Mouse (Mus musculus) macrophage (primary cell): ENCODE data around the gene Vmn1r53. TPM values are rescaled to one million over a fixed set of nuclear protein-coding genes. Genes with fewer than 3 reads are reported as not detected.
"Not testable (repeated sequence)": the region's sequence is repeated elsewhere in the genome, so short reads cannot be mapped to it uniquely, and the experiment has no call there.

ENCODE experiments used
- H3K27ac ChIP-seq: fragments of 350-480 bp; formaldehyde crosslinking; 2 replicates; pipeline ENCODE4 v1.9.0; 2021
- H3K36me3 ChIP-seq: fragments of 350-480 bp; formaldehyde crosslinking; 2 replicates; pipeline ENCODE4 v1.9.0; 2021; ENCODE audit errors: inconsistent target
- H3K4me3 ChIP-seq: fragments of 350-480 bp; formaldehyde crosslinking; 2 replicates; pipeline ENCODE4 v1.9.0; 2021; ENCODE audit errors: inconsistent target
- H3K79me2 ChIP-seq: fragments of 350-480 bp; formaldehyde crosslinking; 2 replicates; pipeline ENCODE4 v1.9.0; 2021; ENCODE audit errors: inconsistent target
- WGBS: methylation state at CpG from one replicate; pipeline ENCODE4 v1.1.7; 2026; ENCODE audit warnings: inconsistent platforms; ENCODE audit not compliant: missing documents; 5-methylcytosine and 5-hydroxymethylcytosine counted together
- polyA plus RNA-seq: library from polyadenylated mRNA; stranded (reverse); fragments of 250-400 nt; gene quantifications from 3 replicates; pipeline ENCODE4 v1.2.4, GENCODE M21; 2018; ENCODE audit warnings: inconsistent platforms
- total RNA-seq, 78 experiments: library from RNA; depleted of rRNA; stranded (reverse); fragments of 250-400 nt; gene quantifications; 1 replicate in 9 of 78; 2 replicates in 24 of 78; 3 replicates in 43 of 78; 4 replicates in 2 of 78; pipeline ENCODE4 v1.2.4; 2018; ENCODE audit warnings: inconsistent platforms in 56 of 78

The Vmn1r53 gene
- total RNA-seq (2018; cell fraction: chromatin; rRNA removed) = not detected
- total RNA-seq (2018; cell fraction: cytosol; rRNA removed) = not detected
- total RNA-seq (2018; cell fraction: nucleus; rRNA removed) = not detected
- polyA plus RNA-seq = not detected in 3 replicates

- 100% methylated on average over 1 of the region's 1 CpGs for WGBS
- H3K36me3 ChIP-seq = no peaks in the 10 kb centered on the region
- H3K27ac ChIP-seq = no peak within 1 kb of the TSS
- H3K4me3 ChIP-seq = no peak within 1 kb of the TSS
- H3K79me2 ChIP-seq = no peaks in the 10 kb centered on the region
These were observed at the start of gene Vmn1r53 for GRCm38 (mm10) chr6:90224338-90224737. TSS of gene Vmn1r53 (minus strand) at chr6:90224438.

GRCm38 (mm10) chr6:90246000-90246399 is 21.8 kb upstream of the Vmn1r53 start, which contains the start of gene Vmn1r54:
TSS of gene Vmn1r54 (plus strand) at chr6:90246300.
- no peaks in the 10 kb centered on the region for H3K79me2 ChIP-seq
- H3K36me3 ChIP-seq = no peaks in the 10 kb centered on the region
- 77% methylated on average over 1 of the region's 1 CpGs for WGBS
- no peak within 1 kb of the TSS for H3K4me3 ChIP-seq
- no peak within 1 kb of the TSS for H3K27ac ChIP-seq

GRCm38 (mm10) chr6:90244019-90244418 is 19.8 kb upstream of the Vmn1r53 start:
- no peak overlapping the region for H3K4me3 ChIP-seq
- WGBS = 77% methylated on average over 3 of the region's 3 CpGs
- no peaks in the 10 kb centered on the region for H3K79me2 ChIP-seq
- no peaks in the 10 kb centered on the region for H3K36me3 ChIP-seq
- no peak overlapping the region for H3K27ac ChIP-seq

GRCm38 (mm10) chr6:90232681-90233080 is 8.4 kb upstream of the Vmn1r53 start:
- no peak overlapping the region for H3K27ac ChIP-seq
- H3K79me2 ChIP-seq = no peaks in the 10 kb centered on the region
- no peak overlapping the region for H3K4me3 ChIP-seq
- 55% methylated on average over 27 of the region's 27 CpGs for WGBS
- no peaks in the 10 kb centered on the region for H3K36me3 ChIP-seq

GRCm38 (mm10) chr6:90232114-90232513 is 7.9 kb upstream of the Vmn1r53 start:
- not testable (repeated sequence) for H3K36me3 ChIP-seq, H3K4me3 ChIP-seq, H3K79me2 ChIP-seq, H3K27ac ChIP-seq
- WGBS = 77% methylated on average over 3 of the region's 4 CpGs

GRCm38 (mm10) chr6:90202493-90202892 is 21.7 kb downstream of the Vmn1r53 start, which contains the start of gene V1ra8:
TSS of gene V1ra8 (plus strand) at chr6:90202793.
- not testable (repeated sequence) for H3K79me2 ChIP-seq, H3K27ac ChIP-seq, H3K36me3 ChIP-seq, H3K4me3 ChIP-seq
- no CpG with 5 or more reads among the region's 2 CpGs for WGBS

- WGBS = 88% methylated on average over 2 of the region's 2 CpGs
- H3K27ac ChIP-seq = no peak within 1 kb of the TSS
- no peaks in the 10 kb centered on the region for H3K79me2 ChIP-seq
These were observed 49.7 kb downstream of the Vmn1r53 start, which contains the start of gene Vmn1r52 for GRCm38 (mm10) chr6:90174508-90174907. TSS of gene Vmn1r52 (plus strand) at chr6:90174808.

More at GRCm38 (mm10) chr6:90174508-90174907, 49.7 kb downstream of the Vmn1r53 start, which contains the start of gene Vmn1r52:
- no peaks in the 10 kb centered on the region for H3K36me3 ChIP-seq
- H3K4me3 ChIP-seq = no peak within 1 kb of the TSS

Other genes with a start within 250 kb of the Vmn1r53 start
- gene Vmn1r47, start 208.3 kb downstream of the Vmn1r53 start, polyA plus RNA-seq = not detected in 3 replicates
- not detected in 3 replicates for gene Vmn1r48, start 187.6 kb downstream of the Vmn1r53 start, polyA plus RNA-seq
- not detected in 3 replicates for gene Vmn1r49, start 145.9 kb downstream of the Vmn1r53 start, polyA plus RNA-seq
- gene Vmn1r50, start 123.0 kb downstream of the Vmn1r53 start, polyA plus RNA-seq = not detected in 3 replicates
- gene Vmn1r51, start 101.8 kb downstream of the Vmn1r53 start, polyA plus RNA-seq = not detected in 3 replicates
- not detected in 3 replicates for gene Vmn1r52, start 49.6 kb downstream of the Vmn1r53 start, polyA plus RNA-seq
- not detected in 3 replicates for gene V1ra8, start 21.6 kb downstream of the Vmn1r53 start, polyA plus RNA-seq
- gene Vmn1r54, start 21.9 kb upstream of the Vmn1r53 start, polyA plus RNA-seq = not detected in 3 replicates
- not detected in 3 replicates for gene BC048671, start 76.8 kb upstream of the Vmn1r53 start, polyA plus RNA-seq
- not detected in 3 replicates for gene Chst13, start 100.7 kb upstream of the Vmn1r53 start, polyA plus RNA-seq
- not detected in 3 replicates for gene Uroc1, start 108.8 kb upstream of the Vmn1r53 start, polyA plus RNA-seq
- gene Zxdc, start 145.1 kb upstream of the Vmn1r53 start, polyA plus RNA-seq = 7.2 to 12.6 TPM (median 12.0 TPM) in 3 replicates
- gene Cfap100, start 204.4 kb upstream of the Vmn1r53 start, polyA plus RNA-seq = not detected in 3 replicates
- gene Klf15, start 238.1 kb upstream of the Vmn1r53 start, polyA plus RNA-seq = 0.06 to 0.23 TPM (median 0.08 TPM) in 3 replicates